Mouse (Mus musculus) myocyte (in vitro differentiated cells): ENCODE measurements at regions not wholly inside any gene's neighbourhood (a gene's known extent, or its start where the extent isn't known, plus 50 kb on each side); places are given as distances from the start of the nearest gene placed in this dataset.

Experiments
- H3K27me3 ChIP-seq: one replicate; pipeline ENCODE4 v1.6.1; 2011; ENCODE audit not compliant: control insufficient read depth, insufficient read depth, insufficient read length
- H3K36me3 ChIP-seq: one replicate; pipeline ENCODE4 v1.6.1; 2011; ENCODE audit not compliant: control insufficient read depth, insufficient read depth
- H3K4me2 ChIP-seq: one replicate; pipeline ENCODE4 v1.6.1; 2011; ENCODE audit warnings: low read depth, control low read depth
- H3K4me3 ChIP-seq: one replicate; pipeline ENCODE4 v1.5.1; 2011; ENCODE audit warnings: mild to moderate bottlenecking, control low read depth, moderate library complexity
- H3K79me2 ChIP-seq: one replicate; pipeline ENCODE4 v1.6.1; 2011; ENCODE audit not compliant: control insufficient read depth, insufficient read depth
- H3ac ChIP-seq: one replicate; pipeline ENCODE4 v1.6.1; 2011; ENCODE audit not compliant: control insufficient read depth, insufficient read length
- CEBPB ChIP-seq: IDR thresholded peaks from 2 replicates; pipeline ENCODE4 v1.6.1; 2011; ENCODE audit warnings: mild to moderate bottlenecking, moderate library complexity; ENCODE audit not compliant: poor library complexity, insufficient read depth, severe bottlenecking
- E2F4 ChIP-seq: IDR thresholded peaks from one replicate; pipeline ENCODE4 v1.6.1; 2011; ENCODE audit warnings: mild to moderate bottlenecking, control low read depth, moderate library complexity; ENCODE audit not compliant: insufficient read depth
- MAX ChIP-seq: IDR thresholded peaks from one replicate; pipeline ENCODE4 v1.6.1; 2011; ENCODE audit warnings: low read depth, mild to moderate bottlenecking, control low read depth
- MYOD1 ChIP-seq, 3 experiments: IDR thresholded peaks; one replicate each; pipeline ENCODE4 v1.6.1; 2011; ENCODE audit warnings: control low read depth in 2 of 3, low read depth in 2 of 3, mild to moderate bottlenecking in 2 of 3, moderate library complexity in 1 of 3; ENCODE audit not compliant: insufficient read length in 2 of 3, control insufficient read depth in 1 of 3
- MYOG ChIP-seq, 3 experiments: IDR thresholded peaks; one replicate each; pipeline ENCODE4 v1.6.1; 2011; ENCODE audit warnings: control low read depth in 2 of 3, low read depth in 2 of 3, mild to moderate bottlenecking in 2 of 3; ENCODE audit not compliant: insufficient read length in 2 of 3, control insufficient read depth in 1 of 3, insufficient read depth in 1 of 3
- POLR2A ChIP-seq: IDR thresholded peaks from one replicate; pipeline ENCODE4 v1.6.1; 2011; ENCODE audit warnings: low read depth, mild to moderate bottlenecking, control low read depth, moderate library complexity; ENCODE audit not compliant: insufficient read length
- POLR2AphosphoS2 ChIP-seq: IDR thresholded peaks from one replicate; pipeline ENCODE4 v1.6.1; 2011; ENCODE audit warnings: low read depth, control low read depth; ENCODE audit not compliant: insufficient read length
- REST ChIP-seq: IDR thresholded peaks from one replicate; pipeline ENCODE4 v1.6.1; 2011; ENCODE audit warnings: mild to moderate bottlenecking, control low read depth, moderate library complexity; ENCODE audit not compliant: insufficient read depth, insufficient read length
- SRF ChIP-seq: IDR thresholded peaks from one replicate; pipeline ENCODE4 v1.6.1; 2011; ENCODE audit warnings: low read depth; ENCODE audit not compliant: control insufficient read depth, insufficient read length
- TCF12 ChIP-seq: IDR thresholded peaks from one replicate; pipeline ENCODE4 v1.6.1; 2011; ENCODE audit warnings: mild to moderate bottlenecking, control low read depth; ENCODE audit not compliant: poor library complexity, insufficient read depth, severe bottlenecking
- TCF3 ChIP-seq: IDR thresholded peaks from one replicate; pipeline ENCODE4 v1.6.1; 2011; ENCODE audit warnings: low read depth, control low read depth; ENCODE audit not compliant: insufficient read length
- USF1 ChIP-seq: IDR thresholded peaks from one replicate; pipeline ENCODE4 v1.6.1; 2011; ENCODE audit warnings: low read depth, mild to moderate bottlenecking, control low read depth, moderate library complexity

DNA sequence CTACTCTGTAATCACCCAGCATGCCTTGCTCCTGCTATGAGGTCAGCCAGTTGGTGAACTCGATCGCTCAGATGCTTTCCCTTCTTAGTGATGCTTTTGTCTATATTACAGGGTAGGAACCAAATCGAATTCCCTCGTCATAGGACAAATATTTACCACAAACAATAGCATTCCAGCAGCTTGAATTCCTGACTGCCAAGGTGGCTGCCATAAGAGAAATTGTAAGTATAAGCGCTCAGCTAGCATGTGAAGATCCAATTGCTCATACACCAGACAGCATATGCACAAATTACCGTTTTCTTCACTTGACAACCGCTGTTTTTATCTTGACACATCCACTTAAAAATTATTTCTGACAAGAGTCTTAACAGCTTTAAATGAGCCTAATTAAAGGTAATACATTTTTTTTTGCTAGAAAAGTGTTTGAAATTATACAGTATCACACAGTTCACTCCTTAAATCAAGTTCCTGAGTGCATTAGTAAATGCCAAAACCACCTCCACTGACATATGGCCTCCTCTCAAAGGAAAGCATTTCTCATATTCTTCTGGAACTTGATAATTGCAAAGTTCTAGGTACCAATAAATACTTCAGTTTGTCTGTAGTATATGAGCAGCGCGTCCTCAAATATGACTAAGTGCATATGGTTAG lies 513.2 kb upstream of the Adamts9 start:
- Histone ChIP-seq H3ac (no peak overlapping the region), H3K4me3 (no peak overlapping the region), H3K27me3 (no peaks in the 10 kb centered on the region), H3K4me2 (no peak overlapping the region), H3K79me2 (no peaks in the 10 kb centered on the region), H3K36me3 (no peaks in the 10 kb centered on the region)
- TF ChIP-seq CEBPB, result no peak
- TF ChIP-seq TCF12, result no peak
- no peak for TF ChIP-seq SRF
- TF ChIP-seq USF1, result no peak
- no peak for TF ChIP-seq E2F4
- no peak for TF ChIP-seq TCF3
- TF ChIP-seq REST, result no peak
- no peak for TF ChIP-seq POLR2A

- no peak overlapping the region for H3K4me2 ChIP-seq
- H3K27me3 ChIP-seq, result no peaks in the 10 kb centered on the region
- no peak overlapping the region for H3ac ChIP-seq
- H3K4me3 ChIP-seq, result no peak overlapping the region
- no peaks in the 10 kb centered on the region for H3K79me2 ChIP-seq
- TF ChIP-seq SRF (no peak), POLR2AphosphoS2 (no peak), POLR2A (no peak), MAX (no peak), TCF12 (no peak), CEBPB (no peak), REST (no peak), USF1 (no peak), E2F4 (no peak), TCF3 (no peak), MYOG (IDR thresholded peaks at IDR 0.05; ENCODE audit: control insufficient read depth in 1 of 3, insufficient read depth in 1 of 3, insufficient read length in 2 of 3, low read depth in 2 of 3) (no peak), MYOD1 (IDR thresholded peaks at IDR 0.05; ENCODE audit: control insufficient read depth in 1 of 3, insufficient read length in 2 of 3, low read depth in 2 of 3) (no peak)
- H3K36me3 ChIP-seq, result no peaks in the 10 kb centered on the region
Measured at GRCm38 (mm10) chr6:93445568-93445967, 502.3 kb upstream of the Adamts9 start.

- Histone ChIP-seq H3K27me3 (no peaks in the 10 kb centered on the region), H3K79me2 (no peaks in the 10 kb centered on the region), H3K36me3 (no peaks in the 10 kb centered on the region), H3K4me2 (no peak overlapping the region), H3ac (no peak overlapping the region), H3K4me3 (no peak overlapping the region)
- TF ChIP-seq MYOG (IDR thresholded peaks at IDR 0.05; ENCODE audit: control insufficient read depth in 1 of 3, insufficient read depth in 1 of 3, insufficient read length in 2 of 3, low read depth in 2 of 3) (no peak), TCF3 (no peak), CEBPB (no peak), MAX (no peak), MYOD1 (IDR thresholded peaks at IDR 0.05; ENCODE audit: control insufficient read depth in 1 of 3, insufficient read length in 2 of 3, low read depth in 2 of 3) (no peak), POLR2A (no peak), E2F4 (no peak), USF1 (no peak), REST (no peak)
Measured at GRCm38 (mm10) chr6:93445124-93445523, 501.8 kb upstream of the Adamts9 start.

GRCm38 (mm10) chr6:93443766-93444557 lies 500.7 kb upstream of the Adamts9 start:
- no peaks in the 10 kb centered on the region for H3K79me2 ChIP-seq
- H3K4me3 ChIP-seq, result no peak overlapping the region
- no peak overlapping the region for H3ac ChIP-seq
- no peaks in the 10 kb centered on the region for H3K36me3 ChIP-seq
- H3K4me2 ChIP-seq, result no peak overlapping the region
- TF ChIP-seq POLR2AphosphoS2 (no peak), MYOG (IDR thresholded peaks at IDR 0.05; ENCODE audit: control insufficient read depth in 1 of 3, insufficient read depth in 1 of 3, insufficient read length in 2 of 3, low read depth in 2 of 3) (no peak), POLR2A (no peak), USF1 (no peak), E2F4 (no peak), CEBPB (no peak), MAX (no peak), TCF12 (no peak), TCF3 (no peak), SRF (no peak), REST (no peak), MYOD1 (IDR thresholded peaks at IDR 0.05; ENCODE audit: control insufficient read depth in 1 of 3, insufficient read length in 2 of 3, low read depth in 2 of 3) (no peak)
- no peaks in the 10 kb centered on the region for H3K27me3 ChIP-seq
